Mouse (Mus musculus) c-Kit-positive CD71-positive TER-119-positive erythroid progenitor cells, embryonic 14.5 days (primary cell): ENCODE results near the gene Nfat5.

Experiments used
- DNase-seq: peaks from one replicate; pipeline ENCODE4 v3.0.0-alpha.2; 2013; ENCODE audit warnings: low spot score

Gene Nfat5

GRCm38 (mm10) chr8:107292928-107293601, at the start of gene Nfat5:
TSS of gene Nfat5 (plus strand) at chr8:107293470.
- peak; percentile 93 for DNase-seq

GRCm38 (mm10) chr8:107244218-107244617, 49.1 kb upstream of the Nfat5 start:
- no peak for DNase-seq

GRCm38 (mm10) chr8:107248456-107248855, 44.8 kb upstream of the Nfat5 start:
- DNase-seq: no peak

- DNase-seq: no peak
These were observed 41.7 kb upstream of the Nfat5 start for GRCm38 (mm10) chr8:107251481-107252104.

- no peak for DNase-seq
These were observed 40.1 kb upstream of the Nfat5 start for GRCm38 (mm10) chr8:107253121-107253520.

- DNase-seq: peak; percentile 36
These were observed 38.9 kb upstream of the Nfat5 start for GRCm38 (mm10) chr8:107254403-107254802.

GRCm38 (mm10) chr8:107254951-107255457, 38.3 kb upstream of the Nfat5 start:
- DNase-seq: no peak

- no peak for DNase-seq
These were observed 36.0 kb upstream of the Nfat5 start for GRCm38 (mm10) chr8:107257223-107257622.

GRCm38 (mm10) chr8:107260120-107260519, 33.1 kb upstream of the Nfat5 start:
- no peak for DNase-seq

GRCm38 (mm10) chr8:107261172-107261571, 32.1 kb upstream of the Nfat5 start:
- no peak for DNase-seq

GRCm38 (mm10) chr8:107262046-107262705, 31.1 kb upstream of the Nfat5 start:
- no peak for DNase-seq

GRCm38 (mm10) chr8:107265811-107266210, 27.5 kb upstream of the Nfat5 start:
- DNase-seq: no peak

- no peak for DNase-seq
These were observed 24.8 kb upstream of the Nfat5 start for GRCm38 (mm10) chr8:107268501-107268900.

GRCm38 (mm10) chr8:107269191-107269590, 24.1 kb upstream of the Nfat5 start:
- no peak for DNase-seq

- DNase-seq: no peak
These were observed 23.6 kb upstream of the Nfat5 start for GRCm38 (mm10) chr8:107269617-107270139.

GRCm38 (mm10) chr8:107270287-107270686, 23.0 kb upstream of the Nfat5 start:
- no peak for DNase-seq

GRCm38 (mm10) chr8:107270751-107271150, 22.5 kb upstream of the Nfat5 start:
- no peak for DNase-seq

GRCm38 (mm10) chr8:107277323-107277883, 15.9 kb upstream of the Nfat5 start:
- DNase-seq: no peak

- no peak for DNase-seq
These were observed 14.7 kb upstream of the Nfat5 start for GRCm38 (mm10) chr8:107278571-107278970.

GRCm38 (mm10) chr8:107286686-107287085, 6.6 kb upstream of the Nfat5 start:
- no peak for DNase-seq

GRCm38 (mm10) chr8:107287522-107287921, 5.7 kb upstream of the Nfat5 start:
- no peak for DNase-seq

- no peak for DNase-seq
These were observed 2.1 kb upstream of the Nfat5 start for GRCm38 (mm10) chr8:107291171-107291601.
